Mouse (Mus musculus) liver, adult 2 months (tissue): ENCODE measurements around the gene Rwdd2a. TPM values are rescaled to one million over a fixed set of nuclear protein-coding genes. Genes with fewer than 3 reads are reported as not detected.
"Not testable (repeated sequence)": the region's sequence is repeated elsewhere in the genome, so short reads cannot be mapped to it uniquely, and the experiment has no call there.

Experiments
- DNase-seq: peaks from one replicate; pipeline ENCODE4 v3.0.0-alpha.2; 2011; ENCODE audit warnings: low read depth, low spot score; ENCODE audit errors: extremely low read depth
- H3K27ac ChIP-seq: fragments of 200-500 bp; replicated peaks from 2 replicates; pipeline ENCODE4 v1.5.1; 2012; ENCODE audit warnings: low read depth, mild to moderate bottlenecking, control low read depth, inconsistent platforms, low read length; ENCODE audit not compliant: insufficient read depth
- H3K27me3 ChIP-seq: fragments of 200-500 bp; 2 replicates; pipeline ENCODE4 v1.6.1; 2012; ENCODE audit warnings: mild to moderate bottlenecking, moderate library complexity, low read length, inconsistent platforms; ENCODE audit not compliant: control insufficient read depth, insufficient read depth
- H3K36me3 ChIP-seq: fragments of 200-500 bp; 2 replicates; pipeline ENCODE4 v1.6.1; 2012; ENCODE audit warnings: low read length, inconsistent platforms; ENCODE audit not compliant: control insufficient read depth, insufficient read depth
- H3K4me1 ChIP-seq: fragments of 200-500 bp; 2 replicates; pipeline ENCODE4 v1.6.1; 2011; ENCODE audit warnings: low read length; ENCODE audit not compliant: control insufficient read depth, insufficient read depth
- H3K4me3 ChIP-seq: fragments of 200-500 bp; 2 replicates; pipeline ENCODE4 v1.5.1; 2011; ENCODE audit warnings: low read depth, mild to moderate bottlenecking, control low read depth, low read length, moderate library complexity; ENCODE audit not compliant: insufficient read depth
- H3K79me2 ChIP-seq: fragments of 200-500 bp; 2 replicates; pipeline ENCODE4 v1.6.1; 2012; ENCODE audit warnings: inconsistent platforms, mild to moderate bottlenecking, low read length, moderate library complexity; ENCODE audit not compliant: control insufficient read depth, insufficient read depth
- H3K9ac ChIP-seq: fragments of 200-500 bp; 2 replicates; pipeline ENCODE4 v1.6.1; 2012; ENCODE audit warnings: low read depth, mild to moderate bottlenecking, control low read depth, inconsistent platforms, low read length
- CTCF ChIP-seq: fragments of 200-500 bp; IDR thresholded peaks from 2 replicates; pipeline ENCODE4 v1.5.1; 2011; ENCODE audit warnings: low read depth, low read length, control low read depth
- POLR2A ChIP-seq: fragments of 200-500 bp; IDR thresholded peaks from 2 replicates; pipeline ENCODE4 v1.6.1; 2011; ENCODE audit warnings: low read length, control low read depth; ENCODE audit not compliant: insufficient read depth; ENCODE audit errors: extremely low read depth
- WGBS: fragments of 180-500 bp; shearing (Covaris S2); methylation state at CpG from one replicate; pipeline ENCODE4 v1.1.7; 2018; 5-methylcytosine and 5-hydroxymethylcytosine counted together
- polyA plus RNA-seq: library from polyadenylated mRNA; depleted of rRNA; stranded (reverse); fragments of >200 nt; gene quantifications from 2 replicates; pipeline ENCODE4 v1.2.3, GENCODE M21; 2012
- total RNA-seq: library from RNA; depleted of rRNA; stranded (reverse); fragments of >200 nt; gene quantifications from 2 replicates; pipeline ENCODE4 v1.2.3, GENCODE M21; 2014

Gene Rwdd2a
- total and polyA plus RNA-seq, 2 experiments = not detected

- Histone ChIP-seq H3K4me1 (peaks cover 9% of the 10 kb centered on the region; the same call in 1 of the 2 replicates), H3K27ac (no peak overlapping the region), H3K27me3 (no peaks in the 10 kb centered on the region), H3K9ac (no peak overlapping the region), H3K36me3 (peaks cover 43% of the 10 kb centered on the region), H3K4me3 (no peak overlapping the region), H3K79me2 (no peaks in the 10 kb centered on the region)
- TF ChIP-seq POLR2A (no peak), CTCF (no peak)
- DNase-seq = no peak
- WGBS = 94% methylated on average over 6 of the region's 6 CpGs
Observed at GRCm38 (mm10) chr9:86575178-86575577, 3.4 kb downstream of the Rwdd2a start.

GRCm38 (mm10) chr9:86579657-86580056 is 7.9 kb downstream of the Rwdd2a start:
- Histone ChIP-seq H3K27me3 (no peaks in the 10 kb centered on the region), H3K27ac (no peak overlapping the region), H3K4me3 (no peak overlapping the region), H3K79me2 (no peaks in the 10 kb centered on the region), H3K36me3 (peaks cover 60% of the 10 kb centered on the region), H3K9ac (no peak overlapping the region), H3K4me1 (no peaks in the 10 kb centered on the region)
- DNase-seq = no peak
- no peak for TF ChIP-seq POLR2A
- TF ChIP-seq CTCF = no peak
- WGBS = 84% methylated on average over 10 of the region's 10 CpGs

- DNase-seq = peak; percentile 47
- no peak overlapping the region for H3K4me3 ChIP-seq
- no peaks in the 10 kb centered on the region for H3K4me1 ChIP-seq
- H3K27me3 ChIP-seq = no peaks in the 10 kb centered on the region
- peak; percentile 82 for TF ChIP-seq CTCF
- no peak for TF ChIP-seq POLR2A
- peaks cover 54% of the 10 kb centered on the region for H3K36me3 ChIP-seq
- WGBS = 62% methylated on average over 3 of the region's 3 CpGs
- no peak overlapping the region for H3K9ac ChIP-seq
- H3K27ac ChIP-seq = no peak overlapping the region
- H3K79me2 ChIP-seq = no peaks in the 10 kb centered on the region
Observed at GRCm38 (mm10) chr9:86583740-86584139, 11.9 kb downstream of the Rwdd2a start.

- 91% methylated on average over 11 of the region's 11 CpGs for WGBS
- no peaks in the 10 kb centered on the region for H3K4me1 ChIP-seq
- H3K9ac ChIP-seq = no peak overlapping the region
Observed at GRCm38 (mm10) chr9:86587019-86587795, 15.4 kb downstream of the Rwdd2a start.

GRCm38 (mm10) chr9:86592676-86593668 is 21.2 kb downstream of the Rwdd2a start:
- no peak overlapping the region for H3K9ac ChIP-seq
- 79% methylated on average over 19 of the region's 19 CpGs for WGBS
- no peak for DNase-seq
- peaks cover 53% of the 10 kb centered on the region for H3K36me3 ChIP-seq
- H3K4me1 ChIP-seq = no peaks in the 10 kb centered on the region
- H3K79me2 ChIP-seq = no peaks in the 10 kb centered on the region
- TF ChIP-seq CTCF (no peak), POLR2A (no peak)
- H3K27ac ChIP-seq = no peak overlapping the region
- H3K4me3 ChIP-seq = no peak overlapping the region
- H3K27me3 ChIP-seq = no peaks in the 10 kb centered on the region

More at GRCm38 (mm10) chr9:86587019-86587795, 15.4 kb downstream of the Rwdd2a start:
- Histone ChIP-seq H3K27ac (no peak overlapping the region), H3K79me2 (no peaks in the 10 kb centered on the region), H3K36me3 (peaks cover 48% of the 10 kb centered on the region), H3K27me3 (no peaks in the 10 kb centered on the region), H3K4me3 (no peak overlapping the region)
- TF ChIP-seq CTCF (no peak), POLR2A (no peak)
- DNase-seq = no peak

- WGBS = 45% methylated on average over 10 of the region's 10 CpGs
- H3K4me3 ChIP-seq, H3K9ac ChIP-seq, H3K79me2 ChIP-seq, H3K27ac ChIP-seq, DNase-seq, H3K4me1 ChIP-seq, H3K27me3 ChIP-seq: not testable (repeated sequence)
- peaks cover 56% of the 10 kb centered on the region for H3K36me3 ChIP-seq
Observed at GRCm38 (mm10) chr9:86594357-86594767, 22.6 kb downstream of the Rwdd2a start.

- H3K4me1 ChIP-seq, H3K4me3 ChIP-seq, H3K9ac ChIP-seq, H3K27me3 ChIP-seq, H3K27ac ChIP-seq, H3K79me2 ChIP-seq: not testable (repeated sequence)
- DNase-seq = peak; percentile 56
- H3K36me3 ChIP-seq = peaks cover 62% of the 10 kb centered on the region
Observed at GRCm38 (mm10) chr9:86596983-86597382, 25.2 kb downstream of the Rwdd2a start.
